Mouse (Mus musculus): ENCODE results near the gene Gm43738.

DNA sequence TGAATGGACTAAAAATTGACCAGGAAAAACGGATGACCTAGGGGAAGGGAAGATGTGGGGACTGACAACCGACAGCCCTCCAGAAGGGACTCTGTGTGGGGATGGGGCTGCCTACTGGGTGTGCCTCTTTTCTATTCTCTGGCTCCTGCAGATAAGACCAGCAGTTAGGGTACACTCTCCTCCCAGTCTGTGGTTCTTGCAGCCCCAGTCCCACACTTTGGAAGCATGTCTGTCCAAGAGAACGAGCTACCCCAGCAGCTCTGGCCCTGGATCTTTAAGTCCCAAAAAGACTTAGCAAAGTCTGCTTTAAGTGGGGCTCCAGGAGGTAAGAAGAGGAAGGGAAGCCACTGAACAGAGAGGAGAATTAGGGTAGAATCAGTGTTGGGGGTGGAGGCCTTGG is 35.1 kb upstream of the Gm43738 start, which contains the start of gene Pklr:
- TF ChIP-seq CTCF (conservative IDR thresholded peaks at IDR 0.05; ENCODE audit: insufficient read depth, insufficient read length, low read depth, low read length) (no peak), POLR2A (IDR thresholded peaks at IDR 0.05; ENCODE audit: low read depth, low read length) (no peak)

Data from kidney, adult 2 months (tissue).